Mouse (Mus musculus): Measurements from ENCODE around the gene Map3k5.

GRCm38 (mm10) chr10:19924256-19924655 lies 10.0 kb upstream of the Map3k5 start:
- TF ChIP-seq CTCF (conservative IDR thresholded peaks at IDR 0.05; ENCODE audit: low read length): no peak
- TF ChIP-seq POU5F1 (IDR thresholded peaks at IDR 0.05; ENCODE audit: borderline replicate concordance, low read length): no peak
- no peak for TF ChIP-seq NANOG (IDR thresholded peaks at IDR 0.05; ENCODE audit: borderline replicate concordance, low read length)
